Mouse (Mus musculus) right cerebral cortex, postnatal 10 days (tissue): ENCODE data around the gene Bloc1s6.

Source experiments
- DNase-seq, 2 experiments: peaks; one replicate each; pipeline ENCODE4 v3.0.0; 2021; ENCODE audit warnings: low spot score in 2 of 2

Gene Bloc1s6

GRCm38 (mm10) chr2:122765071-122765793, 26.9 kb downstream of the Bloc1s6 start, which contains the start of gene Sqor:
TSS of gene Sqor (plus strand) at chr2:122765237.
- DNase-seq, result peak; percentile 35 to 48

GRCm38 (mm10) chr2:122765794-122766145, 27.5 kb downstream of the Bloc1s6 start:
- no peak for DNase-seq

DNA sequence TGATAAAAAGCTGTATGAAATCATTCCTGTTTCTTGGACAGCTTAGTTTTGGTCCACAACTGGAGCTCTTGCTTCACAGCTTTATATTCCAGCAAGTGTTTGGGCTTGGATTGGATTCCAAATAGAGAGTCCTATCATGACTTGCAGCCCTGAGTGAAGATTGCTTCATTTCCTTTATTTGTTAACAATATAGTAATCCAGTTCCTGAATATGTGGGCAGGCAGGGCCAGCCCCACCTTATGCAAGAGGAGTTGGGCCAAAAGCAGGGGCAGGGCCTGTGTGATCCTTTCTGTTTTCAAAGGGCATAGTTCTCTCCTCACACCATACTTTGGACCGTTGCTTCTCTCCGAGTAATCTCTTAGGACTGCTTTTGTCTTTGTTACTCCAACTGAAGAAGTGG, 32.7 kb downstream of the Bloc1s6 start:
- DNase-seq, result no peak

GRCm38 (mm10) chr2:122772899-122773298, 34.6 kb downstream of the Bloc1s6 start:
- no peak for DNase-seq

- no peak for DNase-seq
These were observed 37.2 kb downstream of the Bloc1s6 start for GRCm38 (mm10) chr2:122775491-122775890.

DNA sequence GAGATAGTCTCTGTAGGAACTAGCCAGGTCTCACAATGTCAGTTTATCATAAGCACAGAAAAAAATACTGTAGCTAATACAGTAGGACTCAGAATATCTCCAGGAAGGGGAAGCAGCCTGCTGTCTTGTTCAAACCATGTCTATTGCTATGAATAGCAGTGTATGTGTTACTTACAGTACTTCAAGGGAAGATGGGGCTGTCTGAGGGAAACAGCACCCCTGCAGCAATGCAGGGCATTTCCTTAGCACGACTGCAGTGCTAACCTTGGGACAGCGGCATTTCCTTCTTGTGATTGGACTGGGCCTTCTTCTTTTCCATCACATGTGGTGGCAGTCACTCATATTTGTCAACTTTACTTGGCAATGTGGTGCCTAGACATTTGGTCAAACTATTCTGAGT, 38.5 kb downstream of the Bloc1s6 start:
- peak; percentile 31 to 56 for DNase-seq

DNA sequence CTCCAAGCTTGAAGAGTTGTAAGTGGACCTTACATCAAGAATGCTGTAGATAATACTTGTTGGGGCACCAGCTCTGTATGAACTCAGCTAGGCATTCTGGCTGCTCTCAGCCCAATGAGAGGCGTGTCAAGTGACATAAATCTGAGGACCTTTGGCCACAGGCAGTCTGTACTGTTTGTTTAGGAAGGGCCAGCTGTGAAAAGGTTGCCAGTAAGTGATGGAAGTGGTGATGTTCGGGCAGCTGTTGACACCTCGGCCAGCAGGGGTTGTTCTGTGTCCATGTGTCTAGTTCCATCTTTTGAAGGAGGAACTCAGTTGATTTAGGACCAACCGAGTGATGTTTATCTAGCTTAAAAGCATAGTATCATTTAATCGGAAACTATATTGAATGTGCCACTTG, 41.7 kb downstream of the Bloc1s6 start:
- no peak for DNase-seq

DNA sequence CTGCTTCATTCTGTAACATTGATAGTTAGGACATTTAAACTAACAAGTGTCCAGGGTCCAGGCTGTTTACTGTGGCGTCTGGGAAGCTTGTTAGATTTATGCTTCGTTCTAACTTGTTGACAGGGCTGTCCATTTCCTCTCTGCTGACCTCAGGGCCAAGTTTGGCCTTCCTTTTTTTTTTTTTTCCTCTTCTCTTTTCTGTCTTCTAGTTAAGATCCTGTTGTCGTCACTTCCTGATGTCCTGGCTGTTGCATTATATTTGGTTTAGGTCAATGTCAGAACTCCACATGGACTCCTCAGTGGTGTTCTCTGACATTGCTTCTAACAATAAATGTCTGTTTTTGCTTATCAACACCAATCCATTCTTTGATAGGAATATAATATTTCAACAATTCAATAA, 42.1 kb downstream of the Bloc1s6 start:
- no peak for DNase-seq

- no peak for DNase-seq
These were observed 43.5 kb downstream of the Bloc1s6 start for GRCm38 (mm10) chr2:122781590-122782356.

GRCm38 (mm10) chr2:122783730-122784129, 45.4 kb downstream of the Bloc1s6 start:
- DNase-seq, result no peak

GRCm38 (mm10) chr2:122784701-122785100, 46.4 kb downstream of the Bloc1s6 start:
- DNase-seq, result no peak

DNA sequence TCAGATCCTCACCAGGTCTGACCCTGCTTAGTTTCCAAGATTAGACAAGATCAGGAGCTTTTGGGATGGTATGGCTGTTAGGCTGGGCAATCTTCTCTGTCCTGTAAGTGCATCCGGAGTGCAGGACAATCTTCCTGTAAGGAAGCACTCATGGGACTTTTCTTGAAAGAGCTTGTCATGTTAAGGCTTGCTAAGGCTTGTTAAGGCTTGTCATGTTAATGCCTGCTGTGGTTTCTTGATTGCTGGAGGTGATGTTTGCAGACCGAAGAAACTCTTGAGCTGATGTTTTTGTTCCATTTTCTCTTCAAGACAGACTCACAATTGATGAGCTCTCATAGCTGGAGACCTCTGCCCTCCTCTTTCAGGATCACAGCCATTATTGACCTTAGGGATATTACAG, 47.9 kb downstream of the Bloc1s6 start:
- no peak for DNase-seq

GRCm38 (mm10) chr2:122789311-122789710, 51.0 kb downstream of the Bloc1s6 start:
- DNase-seq, result no peak

DNA sequence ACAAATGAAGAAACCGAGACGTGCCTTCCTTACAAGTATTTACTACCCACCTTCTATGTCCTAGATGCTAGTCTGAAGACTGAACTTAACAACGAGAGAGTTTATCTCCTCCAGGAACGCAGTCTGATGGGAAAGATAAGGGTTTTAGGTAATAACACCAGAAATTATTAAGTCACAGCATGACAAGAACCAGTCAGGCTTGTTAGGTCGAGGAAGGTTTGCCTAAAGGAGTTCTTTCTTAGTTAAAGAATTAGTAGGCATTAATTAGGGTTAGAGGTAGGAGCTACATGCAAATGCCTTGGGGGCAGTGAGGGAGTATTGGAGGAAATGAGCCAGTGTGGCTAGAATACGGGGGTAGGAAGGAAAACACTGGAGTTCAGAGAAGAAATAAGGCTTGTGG, 51.4 kb downstream of the Bloc1s6 start:
- no peak for DNase-seq
